Mouse (Mus musculus) thymus, postnatal 0 days (tissue): ENCODE measurements at regions not wholly inside any gene's neighbourhood (a gene's known extent, or its start where the extent isn't known, plus 50 kb on each side); places are given as distances from the start of the nearest gene placed in this dataset.

Experiments
- DNase-seq: peaks from one replicate; pipeline ENCODE4 v3.0.0-alpha.2; 2015; ENCODE audit warnings: low spot score

DNA sequence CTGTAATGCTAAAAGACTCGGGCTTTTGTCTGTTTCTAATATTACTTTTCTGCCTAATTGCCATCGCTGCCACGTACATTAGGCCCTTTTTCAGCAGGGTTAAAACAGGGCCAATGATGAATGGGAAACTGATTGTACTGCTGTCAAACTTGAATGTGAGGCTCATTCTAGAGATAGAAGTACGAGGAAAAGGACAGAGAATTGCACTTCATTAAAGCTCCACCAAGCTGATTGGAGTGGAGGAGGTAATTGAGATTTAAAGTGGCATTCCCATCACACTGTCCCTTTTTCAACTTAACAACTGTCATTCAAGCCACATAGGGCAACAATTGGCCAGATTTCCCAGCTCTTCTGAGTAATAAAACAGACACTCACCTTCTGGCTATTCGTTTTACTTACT lies 526.8 kb downstream of the Prkd1 start:
- DNase-seq, result no peak

DNA sequence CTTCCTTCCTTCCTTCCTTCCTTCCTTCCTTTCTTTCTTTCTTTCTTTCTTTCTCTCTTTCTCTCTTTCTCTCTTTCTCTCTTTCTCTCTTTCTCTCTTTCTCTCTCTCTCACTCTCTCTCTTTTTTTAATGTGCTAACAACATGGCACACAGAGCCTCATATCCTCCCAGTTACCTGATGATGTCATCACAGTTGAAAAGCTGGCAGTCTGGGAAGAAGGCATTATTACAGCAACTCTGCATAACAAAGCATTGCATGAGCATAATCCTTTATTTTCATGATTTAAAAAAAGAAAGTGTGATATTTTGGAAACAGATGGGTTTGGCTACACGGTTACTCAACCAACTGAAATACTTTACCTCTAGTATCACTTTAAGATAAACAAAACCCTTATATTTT lies 525.9 kb downstream of the Prkd1 start:
- no peak for DNase-seq

DNA sequence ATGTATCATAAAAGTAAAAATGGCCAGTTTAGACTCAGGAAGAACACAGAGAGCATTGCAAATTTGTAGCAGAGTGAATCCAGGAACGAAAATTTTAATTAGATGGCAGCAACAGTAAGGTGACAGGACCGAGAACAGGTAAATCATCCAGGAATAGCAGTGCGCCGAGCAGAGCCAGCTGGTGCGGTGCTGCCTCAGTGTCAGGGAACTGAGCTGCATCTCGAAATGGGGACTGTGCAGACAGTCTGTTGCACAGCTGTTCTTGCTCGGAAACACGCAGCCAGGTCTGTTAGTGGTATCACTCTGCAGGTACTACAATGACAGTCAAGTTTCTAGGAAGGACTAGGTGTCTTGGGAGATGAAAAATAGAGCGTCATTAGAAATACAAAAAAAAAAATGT lies 490.8 kb downstream of the Prkd1 start:
- no peak for DNase-seq

DNA sequence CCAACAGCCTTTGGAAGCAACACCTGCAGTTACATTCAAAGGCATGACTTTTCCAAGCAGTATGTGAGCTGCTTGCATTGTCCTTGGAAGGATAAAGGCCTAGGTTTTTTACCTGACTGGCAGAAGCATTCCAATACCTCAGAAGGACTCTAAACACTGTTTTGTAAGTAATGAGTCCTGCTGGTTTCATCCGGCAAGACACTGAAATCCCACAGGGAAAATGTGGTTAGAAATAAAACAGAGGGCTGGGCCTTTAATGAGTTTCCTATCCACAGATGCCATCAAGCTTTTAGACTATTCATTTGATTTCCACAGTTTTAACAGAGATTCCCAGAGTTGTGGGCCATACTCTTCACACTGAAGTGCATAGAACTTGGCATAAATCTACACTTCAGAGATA lies 461.6 kb downstream of the Prkd1 start:
- no peak for DNase-seq

DNA sequence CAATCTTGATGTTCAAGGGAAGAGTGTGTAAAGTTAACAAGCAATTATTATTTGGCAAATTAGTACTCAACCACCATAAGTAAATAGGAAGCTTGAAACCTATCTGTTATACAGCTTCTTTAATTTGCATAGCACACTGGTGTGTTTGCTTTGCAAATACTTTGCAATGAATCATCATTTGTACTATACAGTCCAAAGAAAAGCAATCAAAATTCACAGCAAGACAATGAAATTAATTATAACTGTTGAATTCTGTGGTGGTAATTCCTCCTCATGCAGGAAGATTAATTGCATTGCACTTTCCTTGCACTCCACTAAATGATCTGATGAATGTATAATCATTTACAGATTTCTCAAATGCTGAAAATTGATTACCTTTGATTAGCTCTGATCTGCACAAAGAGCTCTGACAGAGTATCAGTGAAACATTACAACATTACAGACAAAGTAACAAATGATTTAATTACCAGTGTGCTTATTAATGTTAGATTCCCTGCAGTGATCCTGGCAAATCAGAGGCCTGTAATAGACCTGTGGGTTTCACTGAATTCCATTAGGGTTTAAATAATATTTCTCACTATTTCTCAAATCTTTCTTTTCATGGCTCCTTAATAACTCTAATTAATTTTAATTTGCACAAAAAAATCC lies 457.9 kb downstream of the Prkd1 start:
- no peak for DNase-seq

DNA sequence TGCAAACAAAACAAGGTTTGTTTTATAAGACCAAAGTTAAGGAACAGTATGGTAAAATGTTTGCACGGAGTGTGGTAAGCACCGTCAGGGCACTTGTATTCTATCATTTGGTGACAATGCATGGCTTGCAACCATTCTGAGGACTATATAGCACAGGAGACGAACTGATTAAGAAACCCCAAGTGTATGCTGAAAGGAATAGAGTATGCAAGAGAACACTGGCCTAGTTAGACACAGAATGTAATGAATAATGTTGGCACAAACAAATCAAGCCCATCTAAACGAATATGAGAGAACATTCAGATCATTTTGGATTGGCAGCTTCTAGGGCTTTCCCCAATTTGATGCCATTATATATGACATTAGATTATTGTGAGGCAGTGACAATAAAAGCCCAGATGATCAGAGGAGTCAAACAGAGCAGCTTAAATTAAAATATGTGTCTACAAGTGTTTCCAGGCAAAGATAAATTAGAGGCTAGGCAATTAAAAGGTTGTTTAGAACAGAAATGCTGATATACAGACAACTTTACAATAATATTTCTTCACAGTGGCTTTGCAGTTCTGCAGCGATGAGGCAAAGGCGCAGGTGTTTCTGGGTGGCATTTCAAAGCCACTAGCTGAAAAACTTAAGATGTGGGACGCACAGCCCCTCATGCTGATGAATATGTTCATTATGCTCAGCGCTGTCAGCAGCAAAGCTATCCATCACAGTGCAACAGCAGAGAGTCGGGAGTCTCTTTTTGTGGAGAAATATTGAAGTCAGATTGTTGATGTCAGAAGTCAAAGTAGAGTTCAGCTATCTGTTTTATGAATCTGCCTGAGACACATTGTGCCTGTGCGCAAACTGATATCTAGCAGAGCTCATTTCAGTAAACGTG lies 456.9 kb downstream of the Prkd1 start:
- no peak for DNase-seq

DNA sequence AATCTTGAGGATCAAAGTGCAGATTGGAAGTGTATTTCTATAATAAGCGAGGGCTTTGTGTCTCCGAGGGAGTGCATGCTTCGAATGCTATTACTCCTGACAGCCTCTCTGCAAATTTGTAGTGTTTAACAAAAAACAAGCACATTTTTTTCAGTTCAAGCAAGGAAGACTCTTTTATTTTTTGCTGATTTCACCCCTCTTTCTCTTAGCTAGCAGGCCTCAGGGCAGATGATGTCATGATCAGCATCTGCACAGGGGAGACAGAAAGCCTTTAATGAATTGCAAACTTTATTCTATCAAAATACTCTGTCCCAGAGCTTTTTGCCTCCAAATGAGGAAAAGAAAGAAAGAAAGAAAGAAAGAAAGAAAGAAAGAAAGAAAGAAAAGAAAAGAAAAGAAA lies 455.4 kb downstream of the Prkd1 start:
- no peak for DNase-seq

DNA sequence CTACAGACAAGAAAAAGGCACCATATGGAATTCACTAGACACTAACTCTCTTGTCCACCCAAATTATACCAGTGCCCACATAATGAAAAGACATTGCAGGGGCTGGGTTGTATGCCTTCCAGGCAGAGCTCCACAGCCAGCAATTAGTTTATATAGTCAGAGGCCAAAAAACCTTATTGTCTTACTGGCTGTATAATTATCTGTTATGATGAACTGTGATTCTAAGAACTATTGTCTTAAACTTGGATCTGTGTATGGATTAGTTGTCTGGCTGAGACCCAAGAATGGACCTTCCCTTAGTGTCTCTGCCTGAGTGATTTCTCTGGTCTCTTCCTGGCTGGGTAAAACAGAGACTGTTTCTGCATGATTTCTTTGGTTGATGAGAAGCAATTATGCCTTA lies 454.2 kb downstream of the Prkd1 start:
- DNase-seq, result no peak

DNA sequence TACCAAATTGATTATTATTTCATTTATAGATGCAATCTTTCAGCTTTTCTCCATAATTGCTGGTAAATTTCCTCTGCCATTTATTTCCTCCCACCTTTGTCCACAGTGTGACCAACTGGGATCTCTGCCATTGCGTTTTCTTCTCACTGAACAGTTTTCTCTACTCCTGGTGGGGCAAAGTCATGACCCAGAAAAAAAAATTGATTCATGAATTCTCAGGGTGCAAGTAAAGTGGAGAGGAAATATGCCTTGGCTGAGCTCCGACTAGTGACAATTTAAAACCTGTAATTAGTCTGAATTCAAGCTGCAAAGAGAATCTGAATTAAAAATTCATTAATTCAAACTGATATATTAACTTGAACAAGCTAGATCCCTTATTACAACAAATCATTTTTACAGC lies 452.6 kb downstream of the Prkd1 start:
- no peak for DNase-seq

DNA sequence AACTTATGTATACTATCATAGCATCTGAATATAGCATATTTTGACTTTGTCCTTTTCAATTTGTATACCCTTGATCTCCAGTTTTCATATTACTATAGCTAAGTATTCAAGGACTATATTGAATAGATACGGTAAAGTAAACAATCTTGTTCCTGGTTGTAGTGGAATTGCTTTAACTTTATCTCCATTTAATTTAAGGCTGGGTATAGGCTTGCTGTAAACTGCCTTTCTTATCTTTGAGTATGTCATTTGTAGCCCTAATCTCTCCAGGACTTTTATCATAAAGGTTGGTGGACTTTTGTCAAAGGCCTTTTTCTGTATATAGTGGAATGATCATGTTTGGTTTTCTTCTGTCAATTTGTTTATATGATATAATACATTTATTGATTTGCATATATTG lies 407.8 kb downstream of the Prkd1 start:
- DNase-seq, result no peak

DNA sequence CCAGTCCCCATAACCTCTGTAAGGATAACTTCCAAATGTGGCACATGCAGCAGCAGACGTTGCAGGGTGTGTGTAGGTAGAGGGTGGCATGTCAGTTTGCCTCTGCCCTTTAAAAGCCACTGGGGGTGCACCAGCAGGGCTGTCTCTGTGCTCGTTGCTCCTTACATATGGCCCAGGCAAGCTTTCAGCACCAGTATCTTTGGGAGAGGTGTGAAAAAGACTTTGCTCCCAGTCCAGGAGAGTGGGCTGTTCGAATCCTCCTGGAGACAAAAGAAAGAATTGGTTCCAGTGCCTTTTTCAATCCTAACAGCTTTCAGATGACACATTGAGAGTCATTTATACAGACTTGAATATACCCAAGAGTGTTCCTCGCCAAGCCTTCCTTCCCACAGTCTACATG lies 390.0 kb downstream of the Prkd1 start:
- DNase-seq, result no peak

DNA sequence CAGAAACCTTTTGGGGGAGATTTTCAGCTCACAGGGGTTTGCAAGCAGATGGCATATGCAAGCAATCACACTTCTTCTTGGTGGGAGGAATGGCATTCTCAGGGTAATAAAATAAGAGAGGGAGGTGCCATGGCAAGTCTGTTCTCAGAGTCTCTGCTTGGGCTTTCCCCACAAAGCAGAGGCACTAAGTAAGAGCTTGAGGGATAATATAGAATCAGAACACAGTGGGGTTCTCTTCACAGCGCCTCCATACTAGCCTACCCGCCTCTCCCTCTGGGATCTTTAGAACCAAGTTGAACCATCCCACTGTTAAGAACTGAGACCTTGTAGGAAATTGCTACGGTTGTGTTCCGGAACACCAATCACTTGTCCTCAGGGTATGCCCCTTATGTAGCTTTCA lies 387.8 kb downstream of the Prkd1 start:
- DNase-seq, result no peak

DNA sequence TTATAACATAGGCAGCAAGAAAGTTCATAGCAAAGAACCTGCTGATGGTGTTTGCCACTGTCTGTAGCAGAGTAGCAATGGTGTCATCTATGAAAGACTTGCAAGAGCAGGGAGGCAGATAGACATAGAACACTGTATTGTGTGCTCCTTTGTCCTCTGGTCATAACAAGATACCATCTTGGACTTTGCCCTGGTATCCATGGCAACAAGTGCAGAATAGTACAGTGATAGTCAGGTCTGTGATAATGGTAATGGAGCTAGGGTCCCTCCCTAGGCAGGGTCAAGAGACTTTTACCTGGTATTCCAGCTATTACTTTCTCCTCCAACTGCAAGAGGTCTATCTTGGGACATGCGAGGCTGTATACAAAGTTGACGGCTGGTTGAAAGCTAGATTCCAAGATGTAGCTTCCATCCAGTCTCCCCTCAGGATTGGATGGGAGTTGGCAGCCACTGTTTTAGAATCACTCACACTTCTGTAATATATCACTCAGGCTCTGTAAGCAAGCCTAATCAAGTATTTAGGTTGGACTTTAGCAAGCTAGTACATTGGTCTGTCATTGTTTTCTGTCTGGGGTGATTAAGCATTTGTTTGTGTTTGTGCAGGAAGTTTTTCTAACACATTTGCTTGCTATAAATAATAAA lies 375.5 kb downstream of the Prkd1 start:
- DNase-seq, result no peak

DNA sequence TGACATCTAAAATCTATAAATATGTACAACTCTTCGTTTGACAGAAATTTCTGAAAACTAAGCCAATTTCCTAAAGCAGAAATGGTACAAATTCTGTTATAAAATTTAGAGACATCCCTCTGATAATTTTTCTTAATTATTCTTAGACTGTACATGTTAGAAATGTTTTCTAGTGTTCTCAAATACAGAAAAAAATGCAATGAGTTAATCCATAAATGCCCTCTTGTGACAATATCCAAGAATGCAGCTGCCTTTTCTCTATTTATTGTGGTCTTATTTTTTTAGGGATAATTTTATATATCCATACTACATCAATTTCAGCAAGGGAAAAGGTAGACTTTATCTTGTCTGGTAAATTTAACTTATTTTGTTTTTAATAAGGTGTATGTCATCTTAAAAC lies 367.3 kb downstream of the Prkd1 start:
- no peak for DNase-seq
